Mouse (Mus musculus) MEL (cell line): ENCODE measurements at regions not wholly inside any gene's neighbourhood (a gene's known extent, or its start where the extent isn't known, plus 50 kb on each side); places are given as distances from the start of the nearest gene placed in this dataset.

Experiments used
- DNase-seq: peaks from one replicate; pipeline ENCODE4 v3.0.0; 2011; ENCODE audit warnings: low read depth, low spot score
- H3K27ac ChIP-seq: 2 replicates; pipeline ENCODE4 v1.5.1; 2012; ENCODE audit warnings: low read depth, mild to moderate bottlenecking, control low read depth, low read length, moderate library complexity; ENCODE audit not compliant: control insufficient read depth
- H3K27me3 ChIP-seq, 2 experiments: fragments of 150-350 bp in 1 of 2; sonication (generic) in 1 of 2; 2 replicates each; pipeline ENCODE4 v1.6.1; 2012; ENCODE audit warnings: low read length in 2 of 2, mild to moderate bottlenecking in 2 of 2, improper control_type of control experiment in 1 of 2, moderate library complexity in 1 of 2; ENCODE audit not compliant: insufficient read depth in 2 of 2, control insufficient read depth in 1 of 2
- H3K36me3 ChIP-seq, 2 experiments: 2 replicates each; pipeline ENCODE4 v1.6.1; 2012 to 2014; ENCODE audit warnings: low read length in 2 of 2, improper control_type of control experiment in 1 of 2, inconsistent platforms in 1 of 2, mild to moderate bottlenecking in 1 of 2; ENCODE audit not compliant: insufficient read depth in 2 of 2, control insufficient read depth in 1 of 2
- H3K4me1 ChIP-seq, 2 experiments: fragments of 150-350 bp in 1 of 2; sonication (generic) in 1 of 2; 2 replicates each; pipeline ENCODE4 v1.6.1; 2012; ENCODE audit warnings: low read length in 2 of 2, improper control_type of control experiment in 1 of 2, mild to moderate bottlenecking in 1 of 2; ENCODE audit not compliant: insufficient read depth in 2 of 2, control insufficient read depth in 1 of 2
- H3K4me3 ChIP-seq, 2 experiments: fragments of 150-350 bp in 1 of 2; sonication (generic) in 1 of 2; 2 replicates each; pipeline ENCODE4 v1.5.1; 2012; ENCODE audit warnings: low read depth in 2 of 2, low read length in 2 of 2, mild to moderate bottlenecking in 2 of 2, moderate library complexity in 2 of 2, control low read depth in 1 of 2, improper control_type of control experiment in 1 of 2; ENCODE audit not compliant: control insufficient read depth in 1 of 2, insufficient read depth in 1 of 2
- H3K79me2 ChIP-seq: 2 replicates; pipeline ENCODE4 v1.6.1; 2012; ENCODE audit warnings: mild to moderate bottlenecking, low read length, moderate library complexity; ENCODE audit not compliant: control insufficient read depth, poor library complexity, insufficient read depth
- H3K9ac ChIP-seq: 2 replicates; pipeline ENCODE4 v1.6.1; 2012; ENCODE audit warnings: low read depth, mild to moderate bottlenecking, control low read depth, low read length, moderate library complexity; ENCODE audit not compliant: control insufficient read depth, poor library complexity, severe bottlenecking
- H3K9me3 ChIP-seq: fragments of 150-350 bp; sonication (generic); replicated peaks from 2 replicates; pipeline ENCODE4 v1.6.1; 2012; ENCODE audit warnings: mild to moderate bottlenecking, low read length, improper control_type of control experiment, moderate library complexity; ENCODE audit not compliant: insufficient read depth
- CHD1 ChIP-seq: IDR thresholded peaks from 2 replicates; pipeline ENCODE4 v1.6.1; 2012; ENCODE audit warnings: low read depth, mild to moderate bottlenecking, inconsistent platforms, low read length, improper control_type of control experiment
- CHD2 ChIP-seq: IDR thresholded peaks from 2 replicates; pipeline ENCODE4 v1.6.1; 2011; ENCODE audit warnings: low read length, improper control_type of control experiment
- CTCF ChIP-seq, 3 experiments: IDR thresholded peaks in 2 of 3; conservative IDR thresholded peaks in 1 of 3; 2 replicates each; pipeline ENCODE4 v1.5.1; 2011 to 2012; ENCODE audit warnings: low read length in 3 of 3, low read depth in 2 of 3, mild to moderate bottlenecking in 2 of 3, improper control_type of control experiment in 1 of 3, inconsistent platforms in 1 of 3, mixed read lengths in 1 of 3, moderate library complexity in 1 of 3; ENCODE audit not compliant: control insufficient read depth in 1 of 3, insufficient read depth in 1 of 3, poor library complexity in 1 of 3, severe bottlenecking in 1 of 3
- ELF1 ChIP-seq: IDR thresholded peaks from 2 replicates; pipeline ENCODE4 v1.6.1; 2014; ENCODE audit warnings: low read depth, mild to moderate bottlenecking, inconsistent platforms, low read length, improper control_type of control experiment, moderate library complexity
- EP300 ChIP-seq, 2 experiments: IDR thresholded peaks; 2 replicates each; pipeline ENCODE4 v1.6.1; 2011; ENCODE audit warnings: improper control_type of control experiment in 2 of 2, low read length in 2 of 2, low read depth in 1 of 2, mild to moderate bottlenecking in 1 of 2
- JUND ChIP-seq: IDR thresholded peaks from 2 replicates; pipeline ENCODE4 v1.6.1; 2011; ENCODE audit warnings: low read depth, mild to moderate bottlenecking, improper control_type of control experiment, low read length
- KAT2A ChIP-seq: conservative IDR thresholded peaks from 2 replicates; pipeline ENCODE4 v1.6.1; 2012; ENCODE audit warnings: low read depth, low read length, improper control_type of control experiment, inconsistent platforms
- MEF2A ChIP-seq: IDR thresholded peaks from 2 replicates; pipeline ENCODE4 v1.6.1; 2014; ENCODE audit warnings: low read depth, mild to moderate bottlenecking, inconsistent platforms, low read length, improper control_type of control experiment; ENCODE audit not compliant: poor library complexity, insufficient replicate concordance, severe bottlenecking; ENCODE audit errors: extremely low read depth
- MXI1 ChIP-seq: IDR thresholded peaks from 2 replicates; pipeline ENCODE4 v1.6.1; 2011; ENCODE audit warnings: mild to moderate bottlenecking, low read depth, low read length, improper control_type of control experiment
- MYB ChIP-seq: IDR thresholded peaks from 2 replicates; pipeline ENCODE4 v1.6.1; 2011; ENCODE audit warnings: mild to moderate bottlenecking, low read depth, low read length, improper control_type of control experiment
- NRF1 ChIP-seq: IDR thresholded peaks from 2 replicates; pipeline ENCODE4 v1.6.1; 2014; ENCODE audit warnings: low read depth, mild to moderate bottlenecking, inconsistent platforms, low read length, improper control_type of control experiment, moderate library complexity; ENCODE audit not compliant: poor library complexity, insufficient read depth, severe bottlenecking
- POLR2A ChIP-seq, 2 experiments: IDR thresholded peaks; 2 replicates each; pipeline ENCODE4 v1.6.1; 2011 to 2012; ENCODE audit warnings: low read length in 2 of 2, mild to moderate bottlenecking in 2 of 2, control low read depth in 1 of 2, improper control_type of control experiment in 1 of 2, low read depth in 1 of 2, moderate library complexity in 1 of 2; ENCODE audit not compliant: control insufficient read depth in 1 of 2, insufficient read depth in 1 of 2, poor library complexity in 1 of 2
- SIN3A ChIP-seq: IDR thresholded peaks from 2 replicates; pipeline ENCODE4 v1.6.1; 2012; ENCODE audit warnings: low read length, improper control_type of control experiment, inconsistent platforms
- USF1 ChIP-seq: IDR thresholded peaks from 2 replicates; pipeline ENCODE4 v1.6.1; 2014; ENCODE audit warnings: low read depth, mild to moderate bottlenecking, inconsistent platforms, low read length, improper control_type of control experiment, moderate library complexity
- ZKSCAN1 ChIP-seq: IDR thresholded peaks from 2 replicates; pipeline ENCODE4 v1.6.1; 2012; ENCODE audit warnings: low read depth, mild to moderate bottlenecking, inconsistent platforms, low read length, improper control_type of control experiment, moderate library complexity

- TF ChIP-seq CTCF (IDR thresholded peaks at IDR 0.05 in 2 of 3, conservative IDR thresholded peaks at IDR 0.05 in 1 of 3; ENCODE audit: control insufficient read depth in 1 of 3, insufficient read depth in 1 of 3, low read depth in 2 of 3, low read length in 3 of 3, poor library complexity in 1 of 3, severe bottlenecking in 1 of 3), result peak in 2 of 3 experiments; percentile 34 to 59; a peak in 5 of 6 replicates
- TF ChIP-seq ELF1, result no peak
- no peak for TF ChIP-seq JUND
- H3K9me3 ChIP-seq, result no peaks in the 10 kb centered on the region
- DNase-seq, result peak; percentile 35
- H3K36me3 ChIP-seq, result no peaks in the 10 kb centered on the region
- no peak overlapping the region for H3K4me3 ChIP-seq
- H3K9ac ChIP-seq, result no peak overlapping the region
- no peaks in the 10 kb centered on the region for H3K4me1 ChIP-seq
- no peak overlapping the region for H3K27ac ChIP-seq
- no peaks in the 10 kb centered on the region for H3K27me3 ChIP-seq
- H3K79me2 ChIP-seq, result no peaks in the 10 kb centered on the region
Observed at GRCm38 (mm10) chr13:47666956-47667701, 544.7 kb downstream of the Rnf144b start.

- Histone ChIP-seq H3K4me3 (no peak overlapping the region), H3K27me3 (no peaks in the 10 kb centered on the region), H3K36me3 (no peaks in the 10 kb centered on the region), H3K9ac (no peak overlapping the region), H3K4me1 (no peaks in the 10 kb centered on the region), H3K9me3 (no peaks in the 10 kb centered on the region), H3K79me2 (no peaks in the 10 kb centered on the region), H3K27ac (no peak overlapping the region)
- no peak for DNase-seq
- TF ChIP-seq KAT2A (no peak), MYB (no peak), ZKSCAN1 (no peak), USF1 (no peak), EP300 (IDR thresholded peaks at IDR 0.05; ENCODE audit: low read depth in 1 of 2, low read length in 2 of 2) (no peak), CTCF (IDR thresholded peaks at IDR 0.05 in 2 of 3, conservative IDR thresholded peaks at IDR 0.05 in 1 of 3; ENCODE audit: control insufficient read depth in 1 of 3, insufficient read depth in 1 of 3, low read depth in 2 of 3, low read length in 3 of 3, poor library complexity in 1 of 3, severe bottlenecking in 1 of 3) (no peak), MXI1 (no peak), NRF1 (no peak), CHD1 (no peak), CHD2 (no peak), SIN3A (no peak), MEF2A (no peak), POLR2A (IDR thresholded peaks at IDR 0.05; ENCODE audit: control insufficient read depth in 1 of 2, insufficient read depth in 1 of 2, low read depth in 1 of 2, low read length in 2 of 2, poor library complexity in 1 of 2) (no peak), ELF1 (no peak)
Observed at GRCm38 (mm10) chr13:47688131-47688530, 565.7 kb downstream of the Rnf144b start.
